ENCODE assay signal across 22 mouse cellular contexts in genomic region chr3:55442012-55442645, GRCm38 (mm10). TPM values are rescaled to one million over a fixed set of nuclear protein-coding genes. Genes with fewer than 3 reads are reported as not detected.
DNase-seq lines count a peak whose midpoint lies in the region; ATAC-seq and TF ChIP-seq lines count a peak whose summit lies in the region.
"Had no signal": no experiment of that assay in that cellular context is flagged by ENCODE, and none has a peak within 500 bp of the region (broad histone marks: within the 10 kb centered on the region; RNA-seq: fewer than 3 reads in every experiment).

No protein-coding gene starts in this region.

- 70% methylated on average over 11 of the region's 11 CpGs for WGBS in forebrain, postnatal 0 days
- 84% methylated on average over 11 of the region's 11 CpGs for WGBS in forebrain, embryonic 13.5 days
- WGBS in intestine, embryonic 15.5 days = 80% methylated on average over 11 of the region's 11 CpGs
- 90% methylated on average over 11 of the region's 11 CpGs for WGBS in forebrain, embryonic 11.5 days

- H3K4me2 ChIP-seq in forebrain, postnatal 0 days (ENCODE audit: low read depth) = no peak overlapping the region
- H3K4me2 ChIP-seq in forebrain, embryonic 13.5 days = no peak overlapping the region
- H3K4me2 ChIP-seq in intestine, embryonic 15.5 days (replicated peaks) = no peak overlapping the region
- H3K4me2 ChIP-seq in forebrain, embryonic 11.5 days (ENCODE audit: low read depth, low read length, severe bottlenecking) = no peak overlapping the region
- H3K4me2 ChIP-seq: embryonic facial prominence, embryonic 13.5 days; limb, embryonic 12.5 days had no signal

- DNase-seq in forebrain, postnatal 0 days = no peak
- DNase-seq in left cerebral cortex, adult 2 months (ENCODE audit: extremely low spot score in 1 of 2, low spot score in 2 of 2) = peak in 1 of 2 experiments; percentile 65
- DNase-seq in left cerebral cortex, adult 11 months (ENCODE audit: low spot score) = no peak
- peak; percentile 74 to 76 for DNase-seq in frontal cortex, adult 2 months (ENCODE audit: extremely low spot score in 1 of 2, low spot score in 1 of 2)
- peak; percentile 54 for DNase-seq in right cerebral cortex, postnatal 25 days
- no peak for DNase-seq in forebrain, embryonic 11.5 days (ENCODE audit: low spot score)
- DNase-seq: adrenal gland, postnatal 36 days; heart, postnatal 14 days; kidney, adult 8-10 months; kidney, postnatal 4 days had no signal

- no peaks in the 10 kb centered on the region for H3K36me3 ChIP-seq in forebrain, postnatal 0 days (ENCODE audit: insufficient read depth)
- H3K36me3 ChIP-seq in forebrain, embryonic 13.5 days (ENCODE audit: poor library complexity, severe bottlenecking) = 0 out of 2 replicates have a peak, but pooled peaks cover 5% of the 10 kb centered on the region
- no peaks in the 10 kb centered on the region for H3K36me3 ChIP-seq in intestine, embryonic 15.5 days
- no peaks in the 10 kb centered on the region for H3K36me3 ChIP-seq in forebrain, embryonic 11.5 days (ENCODE audit: control insufficient read depth, insufficient read depth, low read length)
- H3K36me3 ChIP-seq: embryonic facial prominence, embryonic 13.5 days; limb, embryonic 12.5 days had no signal

- no peaks in the 10 kb centered on the region for H3K27me3 ChIP-seq in forebrain, postnatal 0 days (ENCODE audit: insufficient read depth, low read length)
- H3K27me3 ChIP-seq in forebrain, embryonic 13.5 days = no peaks in the 10 kb centered on the region
- no peaks in the 10 kb centered on the region for H3K27me3 ChIP-seq in intestine, embryonic 15.5 days (replicated peaks)
- H3K27me3 ChIP-seq in forebrain, embryonic 11.5 days (ENCODE audit: control insufficient read depth, insufficient read depth, low read length) = no peaks in the 10 kb centered on the region
- H3K27me3 ChIP-seq: embryonic facial prominence, embryonic 13.5 days; limb, embryonic 12.5 days had no signal

- H3K27ac ChIP-seq in forebrain, postnatal 0 days (ENCODE audit: low read depth, low read length) = peak overlapping the region; percentile 36; the same call in 1 of the 2 replicates
- no peak overlapping the region for H3K27ac ChIP-seq in forebrain, embryonic 13.5 days
- H3K27ac ChIP-seq in left cerebral cortex, adult 2 months = peak overlapping the region; percentile 84
- H3K27ac ChIP-seq in intestine, embryonic 15.5 days = no peak overlapping the region
- H3K27ac ChIP-seq in forebrain, embryonic 11.5 days (ENCODE audit: low read depth, low read length) = no peak overlapping the region
- H3K27ac ChIP-seq: embryonic facial prominence, embryonic 13.5 days; limb, embryonic 12.5 days; liver, embryonic 14.5 days had no signal

- H3K4me1 ChIP-seq in forebrain, postnatal 0 days (ENCODE audit: insufficient read depth) = peaks cover 14% of the 10 kb centered on the region
- H3K4me1 ChIP-seq in forebrain, embryonic 13.5 days = peaks cover 9% of the 10 kb centered on the region; the same call in 1 of the 2 replicates
- H3K4me1 ChIP-seq in intestine, embryonic 15.5 days (replicated peaks) = no peaks in the 10 kb centered on the region
- H3K4me1 ChIP-seq in forebrain, embryonic 11.5 days (replicated peaks; ENCODE audit: control insufficient read depth, insufficient read depth, low read length) = no peaks in the 10 kb centered on the region

- no peak overlapping the region for H3K9ac ChIP-seq in forebrain, postnatal 0 days
- H3K9ac ChIP-seq in forebrain, embryonic 13.5 days = no peak overlapping the region
- H3K9ac ChIP-seq in intestine, embryonic 15.5 days = no peak overlapping the region
- no peak overlapping the region for H3K9ac ChIP-seq in forebrain, embryonic 11.5 days (ENCODE audit: low read length)
- H3K9ac ChIP-seq: embryonic facial prominence, embryonic 13.5 days; limb, embryonic 12.5 days; liver, embryonic 14.5 days had no signal

- intact Hi-C loops in left cerebral cortex, adult 2 months (cut with DNase I) = loop anchor here (2.0 kb wide), 2 partner anchors 27 to 35 kb away; no protein-coding TSS in a partner anchor

- no peak overlapping the region for H3K4me3 ChIP-seq in forebrain, postnatal 0 days (ENCODE audit: low read depth, low read length)
- H3K4me3 ChIP-seq in forebrain, embryonic 13.5 days = no peak overlapping the region
- no peak overlapping the region for H3K4me3 ChIP-seq in left cerebral cortex, adult 2 months
- H3K4me3 ChIP-seq in intestine, embryonic 15.5 days (replicated peaks) = no peak overlapping the region
- H3K4me3 ChIP-seq in forebrain, embryonic 11.5 days (ENCODE audit: low read depth, low read length) = no peak overlapping the region
- H3K4me3 ChIP-seq: embryonic facial prominence, embryonic 13.5 days; limb, embryonic 12.5 days had no signal

- no peak for ATAC-seq in forebrain, postnatal 0 days
- ATAC-seq in forebrain, embryonic 13.5 days = no peak
- no peak for ATAC-seq in intestine, embryonic 15.5 days
- no peak for ATAC-seq in forebrain, embryonic 11.5 days (replicated peaks; ENCODE audit: low FRiP score)
- ATAC-seq: activated CD4-positive, CD25-positive, alpha-beta regulatory T cell, adult 4 months; hindbrain, embryonic 16.5 days; lung, postnatal 0 days had no signal

- TF ChIP-seq CTCF in forebrain, postnatal 0 days (IDR thresholded peaks at IDR 0.05; ENCODE audit: low read depth) = no peak
- no peak for TF ChIP-seq CTCF in left cerebral cortex, adult 2 months (IDR thresholded peaks at IDR 0.05)

- no peaks in the 10 kb centered on the region for H3K9me3 ChIP-seq in forebrain, postnatal 0 days (ENCODE audit: low read length)
- no peaks in the 10 kb centered on the region for H3K9me3 ChIP-seq in forebrain, embryonic 13.5 days (replicated peaks)
- H3K9me3 ChIP-seq in intestine, embryonic 15.5 days = no peaks in the 10 kb centered on the region
- H3K9me3 ChIP-seq in forebrain, embryonic 11.5 days (ENCODE audit: control insufficient read depth, low read length) = no peaks in the 10 kb centered on the region
- H3K9me3 ChIP-seq: embryonic facial prominence, embryonic 13.5 days; limb, embryonic 12.5 days had no signal

RNA-seq across cellular contexts. Expression of gene Gm21954, which starts 29.9 kb away (rescaled TPM):
- not detected in 2 replicates for total RNA-seq in forebrain, postnatal 0 days (2014; rRNA removed)
- not detected in 2 replicates for polyA plus RNA-seq in forebrain, postnatal 0 days (2015; fragmentation: Nextera tagmentation; extraction: Ambion mirVana)
- polyA plus RNA-seq in forebrain, embryonic 13.5 days (2015; fragmentation: Nextera tagmentation; extraction: Ambion mirVana) = not detected in 2 replicates
- not detected for total RNA-seq in left cerebral cortex, adult 2 months (2021)
- polyA plus RNA-seq in frontal cortex, adult 2 months (2012; rRNA removed) = not detected in 2 replicates
- not detected in 2 replicates for polyA plus RNA-seq in intestine, embryonic 15.5 days (2015; fragmentation: Nextera tagmentation; extraction: Ambion mirVana)
- not detected in 2 replicates for polyA plus RNA-seq in forebrain, embryonic 11.5 days (2014; fragmentation: Nextera tagmentation; extraction: Ambion mirVana)
- total RNA-seq: adrenal gland, postnatal 36 days; gastrocnemius, adult 18-20 months; heart, postnatal 14 days; megakaryocyte-erythroid progenitor cell, adult 5-6 weeks; monocyte, adult 5-6 weeks had no signal
- polyA plus RNA-seq: activated CD4-positive, CD25-positive, alpha-beta regulatory T cell, adult 4 months; embryonic facial prominence, embryonic 13.5 days; hindbrain, embryonic 16.5 days; limb, embryonic 12.5 days; liver, embryonic 14.5 days; lung, postnatal 0 days; thymus, postnatal 0 days had no signal

Comparison
In these comparisons a context has a peak if more than half of its experiments do, and no peak if none do; other contexts are left out.
1. H3K27ac ChIP-seq: peak in forebrain, postnatal 0 days (single experiment) and left cerebral cortex, adult 2 months (single experiment); none in forebrain, embryonic 13.5 days (single experiment), intestine, embryonic 15.5 days (single experiment) and forebrain, embryonic 11.5 days (single experiment).
2. DNase-seq: peak in frontal cortex, adult 2 months (2 of 2) and right cerebral cortex, postnatal 25 days (single experiment); none in forebrain, postnatal 0 days (single experiment), left cerebral cortex, adult 11 months (single experiment) and forebrain, embryonic 11.5 days (single experiment).